Mouse (Mus musculus) heart, embryonic 14.5 days (tissue): ENCODE data around the gene Gm21800. TPM values are rescaled to one million over a fixed set of nuclear protein-coding genes. Genes with fewer than 3 reads are reported as not detected.
"Not testable (repeated sequence)": the region's sequence is repeated elsewhere in the genome, so short reads cannot be mapped to it uniquely, and the experiment has no call there.

ENCODE experiments used
- ATAC-seq: fragments of 200-750 bp; cut with Nextera tagmentation; 2 replicates; pipeline ENCODE4 v1.8.0; 2017; ENCODE audit warnings: low read depth, moderate TSS enrichment; ENCODE audit not compliant: insufficient number of reproducible peaks, insufficient read depth, low FRiP score
- H3K27ac ChIP-seq, 2 experiments: fragments of 200-500 bp in 1 of 2; fragments of 300-500 bp in 1 of 2; sonication (generic) in 1 of 2; replicated peaks in 1 of 2; 2 replicates each; pipeline ENCODE4 v1.5.1; 2012 to 2014; ENCODE audit warnings: low read depth in 2 of 2, low read length in 2 of 2, control low read depth in 1 of 2, mild to moderate bottlenecking in 1 of 2, mixed read lengths in 1 of 2; ENCODE audit not compliant: control insufficient read depth in 1 of 2, insufficient read depth in 1 of 2
- H3K27me3 ChIP-seq: fragments of 300-500 bp; sonication (generic); 2 replicates; pipeline ENCODE4 v1.6.1; 2014; ENCODE audit warnings: mild to moderate bottlenecking, low read length, control low read depth; ENCODE audit not compliant: control insufficient read depth, insufficient read depth
- H3K36me3 ChIP-seq: fragments of 300-500 bp; sonication (generic); 2 replicates; pipeline ENCODE4 v1.6.1; 2014; ENCODE audit warnings: mild to moderate bottlenecking, control low read depth, low read length, mixed read lengths; ENCODE audit not compliant: control insufficient read depth, insufficient read depth
- H3K4me1 ChIP-seq, 2 experiments: fragments of 200-500 bp in 1 of 2; fragments of 300-500 bp in 1 of 2; sonication (generic) in 1 of 2; 2 replicates each; pipeline ENCODE4 v1.6.1; 2012 to 2014; ENCODE audit warnings: low read length in 2 of 2, control low read depth in 1 of 2, mixed read lengths in 1 of 2; ENCODE audit not compliant: control insufficient read depth in 2 of 2, insufficient read depth in 2 of 2
- H3K4me2 ChIP-seq: fragments of 300-500 bp; sonication (generic); 2 replicates; pipeline ENCODE4 v1.6.1; 2014; ENCODE audit warnings: mild to moderate bottlenecking, low read length
- H3K4me3 ChIP-seq, 2 experiments: fragments of 200-500 bp in 1 of 2; fragments of 300-500 bp in 1 of 2; sonication (generic) in 1 of 2; 2 replicates each; pipeline ENCODE4 v1.5.1; 2012 to 2014; ENCODE audit warnings: low read length in 2 of 2, mild to moderate bottlenecking in 2 of 2, control low read depth in 1 of 2, low read depth in 1 of 2, moderate library complexity in 1 of 2; ENCODE audit not compliant: control insufficient read depth in 1 of 2, insufficient read depth in 1 of 2
- H3K9ac ChIP-seq: fragments of 300-500 bp; sonication (generic); 2 replicates; pipeline ENCODE4 v1.6.1; 2014; ENCODE audit warnings: mild to moderate bottlenecking, low read length
- H3K9me3 ChIP-seq: fragments of 300-500 bp; sonication (generic); 2 replicates; pipeline ENCODE4 v1.6.1; 2016; ENCODE audit warnings: low read length, control low read depth; ENCODE audit not compliant: control insufficient read depth
- WGBS: fragments of 180-500 bp; shearing (Covaris S2); extraction: QIAGEN DNeasy Blood & Tissue Kit; methylation state at CpG from one replicate; pipeline ENCODE4 v1.1.7; 2014; 5-methylcytosine and 5-hydroxymethylcytosine counted together
- polyA plus RNA-seq: library from polyadenylated mRNA; unstranded; fragments of >200 nt; fragmentation: Nextera tagmentation; extraction: Ambion mirVana; gene quantifications from 2 replicates; pipeline ENCODE4 v1.2.1, GENCODE M21; 2014

Gene Gm21800
- polyA plus RNA-seq: not detected in 2 replicates

- not testable (repeated sequence) for ATAC-seq, H3K36me3 ChIP-seq
- WGBS: 43% methylated on average over 1 of the region's 3 CpGs
Measured at GRCm38 (mm10) chrY:41406198-41406597, at the start of gene Gm21800. Gene Gm21800 (plus strand): TSS chrY:41406498.

More at GRCm38 (mm10) chrY:41406198-41406597, at the start of gene Gm21800:
- H3K27ac ChIP-seq, H3K9ac ChIP-seq, H3K4me2 ChIP-seq, H3K27me3 ChIP-seq, H3K9me3 ChIP-seq, H3K4me3 ChIP-seq, H3K4me1 ChIP-seq: not testable (repeated sequence)
